Mouse (Mus musculus) ovary, postnatal 36 days (tissue): Measurements from ENCODE around the gene Pate1.

ENCODE experiments used
- DNase-seq: peaks from one replicate; pipeline ENCODE4 v3.0.0; 2022; ENCODE audit warnings: low spot score, mixed read lengths

Gene Pate1

GRCm38 (mm10) chr9:35687013-35687412 is at the start of gene Pate1:
TSS of gene Pate1 (minus strand) at chr9:35687390.
- no peak for DNase-seq

DNA sequence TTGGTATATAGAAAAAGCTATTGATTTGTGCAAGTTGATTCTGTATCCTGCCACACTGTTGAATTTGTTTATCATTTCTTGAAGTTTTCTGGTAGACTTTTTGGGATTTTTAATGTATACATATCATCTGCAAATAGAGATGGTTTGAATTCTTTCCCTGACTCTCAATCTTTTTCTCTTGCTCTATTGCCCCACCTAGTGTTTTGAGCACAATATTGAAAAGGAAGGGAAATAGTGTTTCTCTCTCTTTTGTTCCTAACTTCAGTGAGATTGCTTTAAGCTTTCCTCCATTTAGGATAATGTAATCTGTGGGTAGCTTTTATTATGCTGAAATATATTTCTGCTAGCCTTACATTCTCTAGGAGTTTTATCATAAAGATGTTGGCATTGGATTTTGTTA is 20.1 kb upstream of the Pate1 start:
- no peak for DNase-seq

GRCm38 (mm10) chr9:35691924-35692323 is 4.7 kb upstream of the Pate1 start:
- no peak for DNase-seq

DNA sequence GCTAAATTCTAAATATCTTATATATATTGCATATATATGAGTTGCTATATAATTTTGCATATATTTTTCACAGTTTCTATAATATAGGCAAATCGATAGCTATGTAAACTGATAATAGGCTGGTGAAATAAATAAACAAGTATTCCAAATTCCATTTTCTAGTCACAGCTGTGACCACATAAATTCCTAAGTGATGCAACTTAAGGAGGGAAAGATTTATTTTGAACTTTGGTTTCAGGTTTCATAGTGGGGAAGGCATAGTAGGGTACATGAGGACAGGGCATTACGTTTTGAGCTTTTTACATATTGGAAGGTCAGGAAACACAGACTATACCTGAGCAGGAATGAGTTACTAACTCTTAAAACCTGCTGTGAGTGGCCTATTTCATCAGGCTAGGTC is 13.6 kb downstream of the Pate1 start:
- no peak for DNase-seq

GRCm38 (mm10) chr9:35648102-35648501 is 39.1 kb downstream of the Pate1 start, which contains the start of gene Pate3:
TSS of gene Pate3 (minus strand) at chr9:35648202.
- DNase-seq, result no peak
